Comparison of ENCODE assay signal across 11 mouse cellular contexts in genomic region chr2:125428811-125429438, GRCm38 (mm10).
DNase-seq lines count a peak whose midpoint lies in the region; ATAC-seq and TF ChIP-seq lines count a peak whose summit lies in the region.
"Had no signal": no experiment of that assay in that cellular context is flagged by ENCODE, and none has a peak within 500 bp of the region (broad histone marks: within the 10 kb centered on the region; RNA-seq: fewer than 3 reads in every experiment).

No protein-coding gene starts in this region.

- H3K36me3 ChIP-seq in heart, adult 2 months (ENCODE audit: control insufficient read depth, insufficient read depth, low read length): peaks cover 4% of the 10 kb centered on the region; the same call in 1 of the 2 replicates
- H3K36me3 ChIP-seq in heart, embryonic 12.5 days: 0 out of 2 replicates have a peak, but pooled peaks cover 8% of the 10 kb centered on the region
- no peaks in the 10 kb centered on the region for H3K36me3 ChIP-seq in embryonic facial prominence, embryonic 14.5 days (ENCODE audit: control insufficient read depth, insufficient read depth, low read length)
- no peaks in the 10 kb centered on the region for H3K36me3 ChIP-seq in hindbrain, embryonic 10.5 days
- H3K36me3 ChIP-seq: forebrain, embryonic 12.5 days; hindbrain, embryonic 12.5 days had no signal

- no peaks in the 10 kb centered on the region for H3K79me2 ChIP-seq in heart, adult 2 months (replicated peaks; ENCODE audit: control insufficient read depth, insufficient read depth, low read length)

- no peak overlapping the region for H3K4me2 ChIP-seq in heart, embryonic 12.5 days
- no peak overlapping the region for H3K4me2 ChIP-seq in embryonic facial prominence, embryonic 14.5 days (ENCODE audit: low read depth, low read length)
- H3K4me2 ChIP-seq: forebrain, embryonic 12.5 days; hindbrain, embryonic 12.5 days had no signal

- peaks cover 10% of the 10 kb centered on the region for H3K4me1 ChIP-seq in heart, adult 2 months (ENCODE audit: control insufficient read depth, insufficient read depth, low read length)
- peaks cover 29% of the 10 kb centered on the region for H3K4me1 ChIP-seq in heart, embryonic 12.5 days (replicated peaks)
- H3K4me1 ChIP-seq in embryonic facial prominence, embryonic 14.5 days (ENCODE audit: control insufficient read depth, insufficient read depth, low read length): peaks cover 15% of the 10 kb centered on the region
- 0 out of 2 replicates have a peak, but pooled peaks cover 10% of the 10 kb centered on the region for H3K4me1 ChIP-seq in hindbrain, embryonic 10.5 days (replicated peaks)
- H3K4me1 ChIP-seq: forebrain, embryonic 12.5 days; hindbrain, embryonic 12.5 days had no signal

- no peak for ATAC-seq in heart, embryonic 12.5 days (ENCODE audit: insufficient number of reproducible peaks, low FRiP score)
- peak; percentile 57; the same call in 1 of the 2 replicates for ATAC-seq in embryonic facial prominence, embryonic 14.5 days (ENCODE audit: low read depth)

- H3K4me3 ChIP-seq in heart, adult 2 months: no peak overlapping the region
- no peak overlapping the region for H3K4me3 ChIP-seq in heart, embryonic 12.5 days
- H3K4me3 ChIP-seq in embryonic facial prominence, embryonic 14.5 days (ENCODE audit: low read depth, low read length): no peak overlapping the region
- no peak overlapping the region for H3K4me3 ChIP-seq in hindbrain, embryonic 10.5 days
- H3K4me3 ChIP-seq: forebrain, embryonic 12.5 days; hindbrain, embryonic 12.5 days had no signal

- peaks cover 4% of the 10 kb centered on the region for H3K9me3 ChIP-seq in heart, embryonic 12.5 days (replicated peaks)
- no peaks in the 10 kb centered on the region for H3K9me3 ChIP-seq in embryonic facial prominence, embryonic 14.5 days (ENCODE audit: control insufficient read depth, low read length)
- no peaks in the 10 kb centered on the region for H3K9me3 ChIP-seq in hindbrain, embryonic 10.5 days
- H3K9me3 ChIP-seq: forebrain, embryonic 12.5 days; hindbrain, embryonic 12.5 days had no signal

- no peak for TF ChIP-seq POLR2A in heart, adult 2 months (IDR thresholded peaks at IDR 0.05; ENCODE audit: insufficient read depth, low read depth, low read length)

- intact Hi-C loops in heart, adult 2 months (cut with DNase I): no loop called here

- H3K9ac ChIP-seq in heart, adult 2 months (ENCODE audit: low read depth, low read length): no peak overlapping the region
- no peak overlapping the region for H3K9ac ChIP-seq in heart, embryonic 12.5 days
- no peak overlapping the region for H3K9ac ChIP-seq in embryonic facial prominence, embryonic 14.5 days (ENCODE audit: low read depth, low read length)
- H3K9ac ChIP-seq: forebrain, embryonic 12.5 days; hindbrain, embryonic 12.5 days had no signal

- peak; percentile 54 to 68 for DNase-seq in heart, adult 2 months
- DNase-seq in adipocyte (ENCODE audit: low spot score): peak; percentile 19
- DNase-seq in embryonic facial prominence, embryonic 14.5 days (ENCODE audit: low spot score): peak; percentile 55
- peak; percentile 39 to 45 for DNase-seq in kidney, postnatal 36 days
- DNase-seq in hindbrain, embryonic 10.5 days (ENCODE audit: low spot score): no peak
- no peak for DNase-seq in liver
- DNase-seq: adrenal gland, postnatal 25 days; thymus, adult 2 months had no signal

- H3K27me3 ChIP-seq in heart, adult 2 months (ENCODE audit: control insufficient read depth, insufficient read depth, low read length): no peaks in the 10 kb centered on the region
- no peaks in the 10 kb centered on the region for H3K27me3 ChIP-seq in heart, embryonic 12.5 days (replicated peaks)
- no peaks in the 10 kb centered on the region for H3K27me3 ChIP-seq in embryonic facial prominence, embryonic 14.5 days (replicated peaks; ENCODE audit: control insufficient read depth, insufficient read depth, low read length)
- no peaks in the 10 kb centered on the region for H3K27me3 ChIP-seq in hindbrain, embryonic 10.5 days (ENCODE audit: insufficient read depth, poor library complexity, severe bottlenecking)
- H3K27me3 ChIP-seq: forebrain, embryonic 12.5 days; hindbrain, embryonic 12.5 days had no signal

- 36% methylated on average over 10 of the region's 10 CpGs for WGBS in heart, adult 2 months
- WGBS in heart, embryonic 12.5 days: 75% methylated on average over 10 of the region's 10 CpGs
- WGBS in embryonic facial prominence, embryonic 14.5 days: 44% methylated on average over 10 of the region's 10 CpGs
- WGBS in hindbrain, embryonic 10.5 days: 76% methylated on average over 10 of the region's 10 CpGs

- H3K27ac ChIP-seq in heart, adult 2 months: no peak overlapping the region
- H3K27ac ChIP-seq in heart, embryonic 12.5 days (ENCODE audit: poor library complexity, severe bottlenecking): no peak overlapping the region
- 0 out of 2 replicates have a peak overlapping the region, but pooled peaks have one; percentile 10 for H3K27ac ChIP-seq in embryonic facial prominence, embryonic 14.5 days (replicated peaks; ENCODE audit: low read depth, low read length)
- no peak overlapping the region for H3K27ac ChIP-seq in hindbrain, embryonic 10.5 days
- H3K27ac ChIP-seq: forebrain, embryonic 12.5 days; hindbrain, embryonic 12.5 days had no signal

- peak; percentile 39; the same call in 1 of the 2 replicates for TF ChIP-seq EP300 in heart, adult 2 months (IDR thresholded peaks at IDR 0.05; ENCODE audit: insufficient read depth, low read depth, low read length)

- peak; percentile 17; the same call in 1 of the 2 replicates for TF ChIP-seq CTCF in heart, adult 2 months (IDR thresholded peaks at IDR 0.05)

Comparison
In these comparisons a context has a peak if more than half of its experiments do, and no peak if none do; other contexts are left out.
1. DNase-seq: peak in heart, adult 2 months (2 of 2), adipocyte (single experiment), embryonic facial prominence, embryonic 14.5 days (single experiment) and kidney, postnatal 36 days (2 of 2); none in hindbrain, embryonic 10.5 days (single experiment) and liver (single experiment).